Mouse (Mus musculus) v-Abl transformed pro-B cells (cell line): ENCODE results near the gene Grin3a.

Source experiments
- in situ Hi-C, 2 experiments: fragments of 400-800 bp; cut with MboI; formaldehyde crosslinking; loops; one replicate each; pipeline ENCODE4 v1.15.1; 2025; ENCODE audit not compliant: unreplicated experiment in 2 of 2

Grin3a gene

DNA sequence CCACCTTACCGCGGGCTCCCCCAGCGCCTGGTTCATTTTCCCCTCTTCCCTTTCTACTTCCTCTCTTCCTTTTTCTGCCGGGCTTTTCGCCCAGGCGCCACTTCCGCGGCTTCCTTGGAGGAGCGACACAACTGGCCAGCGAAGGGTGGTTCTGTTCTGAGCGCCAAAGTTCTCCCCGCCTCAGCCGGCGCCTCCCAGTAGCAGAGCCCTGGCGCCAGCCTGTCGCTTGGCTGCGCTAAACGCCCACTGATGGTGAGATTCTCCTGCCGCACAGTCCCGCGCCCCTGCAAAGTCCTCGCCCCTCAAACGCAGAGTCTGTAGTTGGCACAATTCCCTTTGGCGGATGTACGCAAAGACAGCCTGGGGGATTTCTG, at the start of gene Grin3a:
Grin3a (minus strand) TSS at position 133 of the 374 bp plus-strand sequence.
- in situ Hi-C loops, result no loop called here

DNA sequence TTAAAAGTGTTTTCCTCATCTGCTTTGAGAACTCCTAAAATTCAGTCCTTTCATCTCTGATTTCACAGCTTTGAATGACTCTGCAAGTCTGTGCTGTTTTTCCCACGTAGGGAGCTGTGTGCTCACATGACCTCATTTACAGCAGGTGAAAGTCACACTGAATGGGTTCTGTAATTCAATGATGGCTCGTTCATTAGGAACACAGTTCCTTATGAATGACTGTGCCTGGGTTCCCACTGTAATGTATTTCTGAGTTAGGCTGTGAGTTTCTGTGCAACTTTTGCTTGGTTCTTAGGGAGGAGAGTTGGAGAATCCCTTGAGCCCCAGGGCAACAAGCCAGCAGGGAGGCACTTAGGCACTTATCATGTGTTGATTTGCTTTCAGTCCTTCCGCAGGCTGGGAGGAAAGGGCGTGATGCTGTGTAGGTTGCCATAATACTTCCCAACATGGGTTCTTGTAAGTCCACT, 46.3 kb upstream of the Grin3a start:
- in situ Hi-C loops, result no loop called here

DNA sequence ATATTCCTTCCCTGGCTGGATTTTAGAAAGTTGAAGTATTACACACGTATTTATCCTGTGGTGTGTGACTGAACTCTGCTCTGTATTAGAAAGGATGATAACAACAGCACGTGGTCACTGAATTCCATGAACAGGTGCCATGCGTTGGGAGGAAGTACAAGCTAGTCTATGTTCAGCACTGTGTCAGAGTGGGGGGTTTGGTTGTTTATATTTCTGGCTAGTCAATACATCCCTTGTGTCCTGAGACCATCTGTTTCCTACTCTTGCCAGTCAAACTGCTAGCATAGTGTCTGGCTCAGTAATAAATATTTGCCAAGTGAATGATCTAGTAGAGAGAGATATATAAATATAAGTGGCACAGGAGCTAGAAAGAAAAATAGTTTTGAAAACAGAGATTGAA, 31.5 kb upstream of the Grin3a start:
- in situ Hi-C loops, result no loop called here

DNA sequence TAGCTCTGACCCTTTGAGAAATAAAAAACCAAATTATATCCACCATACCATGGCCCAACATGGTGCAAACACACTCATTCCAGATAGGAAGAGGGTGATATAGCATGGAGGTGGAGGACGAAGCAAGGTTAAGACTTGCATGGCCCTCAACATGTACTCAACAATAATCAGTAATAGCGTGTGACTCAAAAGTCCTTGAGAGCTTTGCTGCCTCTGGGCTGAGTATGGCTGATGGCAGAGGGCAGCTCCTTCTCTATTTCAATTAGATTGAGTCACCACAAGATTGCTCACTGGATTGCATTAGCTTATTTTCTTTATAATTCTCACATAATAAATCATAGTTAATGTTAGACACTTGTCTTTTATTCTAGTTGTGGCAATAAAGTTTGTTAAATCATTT, 15.1 kb upstream of the Grin3a start:
- in situ Hi-C loops, result no loop called here

DNA sequence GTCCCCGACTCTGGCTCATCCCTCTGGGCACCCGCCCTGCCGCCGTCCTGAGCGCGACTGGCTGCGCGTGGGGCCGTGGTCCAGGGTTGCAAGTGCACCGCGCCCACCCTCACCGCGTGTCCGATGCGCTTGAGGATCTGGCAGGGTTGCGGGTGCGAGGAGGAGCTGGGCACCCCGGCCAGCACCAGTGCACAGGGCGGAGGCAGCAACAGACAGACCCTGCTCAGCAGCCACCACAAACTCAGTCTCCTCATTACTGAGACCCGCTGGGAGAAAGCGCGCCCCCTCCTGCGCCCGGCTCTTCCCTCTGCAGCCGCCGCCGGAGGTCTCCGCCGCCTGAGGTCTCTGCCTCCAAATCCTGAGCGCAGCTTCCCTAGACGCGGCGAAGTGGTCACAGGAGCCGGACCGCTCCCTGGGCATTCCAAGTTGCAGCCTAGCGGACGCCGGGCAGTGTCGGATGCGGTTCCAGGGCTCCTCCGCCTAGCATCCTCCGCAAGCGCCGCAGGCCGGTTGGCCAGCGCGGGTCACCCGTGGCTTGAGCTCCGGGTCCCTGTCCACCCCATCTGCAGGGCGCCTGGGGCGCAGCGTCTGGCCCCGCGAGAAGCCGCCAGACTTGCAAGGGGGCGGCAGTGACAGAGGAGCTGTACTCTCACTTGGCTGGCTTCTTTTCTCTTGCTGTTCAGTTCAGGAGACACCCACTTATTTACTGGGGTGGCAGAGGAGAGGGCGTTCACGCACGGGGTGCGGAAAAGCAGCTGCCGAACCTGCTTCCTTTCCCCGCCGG, 524 bp downstream of the Grin3a start:
- in situ Hi-C loops, result no loop called here

DNA sequence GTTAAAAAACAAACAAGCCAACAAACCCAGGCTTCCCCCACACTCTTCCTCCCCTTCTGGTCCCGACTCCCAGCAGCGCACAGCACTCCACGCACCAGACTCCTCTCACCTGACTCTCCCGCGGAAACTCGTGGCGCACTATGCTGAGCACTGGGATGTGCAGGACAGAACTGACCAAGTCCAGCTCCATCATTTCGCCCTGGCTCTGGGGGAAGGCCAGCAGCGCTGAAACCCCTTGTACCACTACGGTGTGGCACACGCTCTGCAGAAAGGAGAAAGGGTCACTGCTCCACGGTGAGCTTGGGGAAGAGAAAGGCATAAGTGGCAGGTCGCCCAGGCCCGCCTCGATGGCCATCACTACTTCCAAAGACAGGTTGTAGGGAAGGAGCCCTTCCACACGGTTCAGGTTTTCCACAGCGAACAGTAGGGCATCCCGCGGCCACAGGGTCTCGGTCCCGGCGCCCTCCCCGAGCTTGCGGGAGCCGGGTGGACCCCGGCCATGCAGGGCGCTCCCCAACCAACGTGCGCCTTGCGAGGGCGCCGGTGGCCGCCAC, 1.2 kb downstream of the Grin3a start:
- in situ Hi-C loops, result no loop called here

DNA sequence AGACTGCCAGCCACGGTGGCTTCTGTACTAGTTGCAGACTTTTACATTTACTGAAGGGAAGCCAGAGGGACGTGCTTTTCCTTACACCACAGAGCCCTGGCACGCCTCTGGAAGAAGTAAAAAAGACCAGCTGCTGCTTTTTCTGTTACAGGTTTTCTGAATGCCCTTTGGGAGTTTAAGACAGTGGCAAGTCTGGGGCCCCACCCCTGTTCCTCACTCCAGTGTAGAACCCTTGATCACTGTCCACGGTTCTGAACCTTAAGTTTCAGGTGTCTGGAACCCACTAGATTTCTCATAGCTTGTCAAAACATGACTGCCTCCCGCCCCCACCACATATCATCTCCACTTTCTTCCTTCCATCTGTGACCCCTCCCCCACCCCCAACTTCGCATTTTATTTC, 1.8 kb downstream of the Grin3a start:
- in situ Hi-C loops, result no loop called here

DNA sequence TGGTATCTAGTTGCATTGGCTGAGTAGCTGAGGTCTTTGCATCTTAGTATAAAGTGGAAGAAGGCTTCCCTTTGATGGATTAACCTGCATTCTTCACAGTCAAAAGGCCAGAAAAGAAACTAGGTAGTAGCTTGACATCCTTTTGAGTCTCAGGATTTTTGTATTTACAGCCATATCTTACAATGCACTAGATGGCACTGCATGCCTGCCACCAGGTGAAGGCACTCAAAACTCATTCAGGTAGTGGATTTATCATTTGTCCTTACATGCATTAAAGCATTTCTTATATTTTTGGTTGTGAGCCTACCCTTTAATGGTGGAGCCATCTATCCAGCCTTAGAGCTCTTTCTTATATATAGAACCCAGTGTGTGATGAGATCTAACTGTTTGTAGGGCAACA, 13.5 kb downstream of the Grin3a start:
- in situ Hi-C loops, result no loop called here

DNA sequence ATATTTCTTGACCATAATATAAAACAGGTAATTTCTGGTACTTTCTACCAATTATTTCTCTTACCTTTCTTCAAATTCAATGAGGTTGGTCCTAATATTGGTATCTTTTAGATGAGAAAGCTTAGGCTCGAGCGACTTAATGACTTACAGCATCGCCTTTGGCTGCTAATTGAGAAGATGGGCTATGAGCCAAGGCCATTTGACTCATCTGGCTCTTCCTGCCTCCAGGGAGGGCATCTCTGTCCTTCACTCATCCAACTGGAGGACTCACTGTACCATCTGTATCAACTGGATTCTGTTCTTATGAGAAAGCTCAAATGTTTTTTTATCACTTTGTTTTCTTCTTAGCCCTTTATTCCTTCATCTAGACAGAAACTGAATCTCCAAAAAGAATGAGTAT, 31.7 kb downstream of the Grin3a start:
- in situ Hi-C loops, result no loop called here

DNA sequence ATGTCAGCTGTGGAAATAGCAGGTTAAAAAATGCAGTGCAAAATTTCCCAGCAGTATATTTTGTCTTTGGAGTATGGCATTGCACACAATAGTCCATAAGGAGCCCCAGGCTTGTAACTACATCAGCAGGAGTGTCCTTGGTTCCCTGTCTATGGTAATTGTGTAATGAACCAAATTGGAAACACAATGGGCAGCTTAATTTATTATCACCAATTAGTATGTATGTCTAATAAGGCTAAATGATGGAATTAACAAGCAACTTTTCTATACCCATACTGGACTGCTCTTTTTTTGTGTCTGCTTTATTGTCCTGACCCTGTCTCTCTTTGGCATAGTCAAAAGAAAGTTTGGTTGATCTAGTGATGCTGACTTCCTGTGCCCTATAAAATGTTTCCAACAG, 38.8 kb downstream of the Grin3a start:
- in situ Hi-C loops, result no loop called here

DNA sequence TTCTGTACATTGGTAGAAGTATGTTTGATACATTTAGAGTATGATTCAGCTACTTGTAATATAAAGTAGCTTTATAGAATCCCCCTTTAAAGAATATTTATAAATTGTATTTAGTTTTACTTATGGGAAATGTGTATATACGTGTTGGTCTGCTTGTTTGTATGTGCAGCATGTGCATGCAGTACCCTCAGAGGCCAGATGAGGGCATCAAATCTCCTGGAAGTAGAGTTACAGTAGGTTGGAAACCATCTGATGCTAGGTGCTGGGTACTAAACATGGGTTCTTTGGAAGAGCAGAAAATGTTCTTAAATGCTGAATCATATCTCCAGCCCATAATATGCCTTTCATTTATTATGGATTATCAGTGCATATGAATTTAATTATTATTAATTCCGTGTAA, 46.2 kb downstream of the Grin3a start:
- in situ Hi-C loops, result no loop called here

DNA sequence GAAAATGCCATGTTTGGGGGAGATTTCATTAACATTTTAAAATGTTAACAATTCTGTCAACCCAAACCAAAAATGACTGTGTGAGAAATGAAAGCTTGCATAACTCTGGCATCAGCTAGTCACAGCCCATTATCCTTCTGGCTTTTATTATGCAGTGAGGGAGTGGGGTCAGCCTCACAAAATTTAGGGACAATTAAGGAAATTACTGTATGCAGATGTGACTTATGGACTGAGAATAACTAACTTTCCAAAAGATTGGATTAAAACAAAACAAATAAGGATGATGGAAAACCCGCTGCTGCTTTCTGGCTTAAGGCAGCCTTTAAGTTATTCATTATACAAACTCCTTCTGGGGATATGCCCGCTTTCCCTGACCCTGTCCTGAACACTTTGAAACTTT, 56.6 kb downstream of the Grin3a start:
- in situ Hi-C loops, result no loop called here

DNA sequence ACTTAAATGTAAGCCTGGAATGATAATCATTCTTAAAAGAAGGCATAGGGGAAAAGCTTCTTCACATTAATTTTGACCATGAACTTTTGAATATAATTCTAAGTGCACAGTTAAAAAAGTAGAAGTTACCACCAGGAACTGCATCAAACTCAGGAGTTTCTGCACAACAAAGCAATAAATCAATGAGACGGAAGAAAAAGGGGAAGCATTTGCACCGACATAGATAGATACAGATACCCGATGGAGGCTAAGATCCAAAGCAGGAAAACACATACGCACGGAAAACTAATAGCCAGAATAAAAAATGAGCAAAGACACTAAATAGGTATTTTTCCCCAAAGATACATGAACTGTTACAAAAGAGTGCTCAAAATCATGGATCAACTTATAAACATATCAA, 102.7 kb downstream of the Grin3a start:
- in situ Hi-C loops, result no loop called here

DNA sequence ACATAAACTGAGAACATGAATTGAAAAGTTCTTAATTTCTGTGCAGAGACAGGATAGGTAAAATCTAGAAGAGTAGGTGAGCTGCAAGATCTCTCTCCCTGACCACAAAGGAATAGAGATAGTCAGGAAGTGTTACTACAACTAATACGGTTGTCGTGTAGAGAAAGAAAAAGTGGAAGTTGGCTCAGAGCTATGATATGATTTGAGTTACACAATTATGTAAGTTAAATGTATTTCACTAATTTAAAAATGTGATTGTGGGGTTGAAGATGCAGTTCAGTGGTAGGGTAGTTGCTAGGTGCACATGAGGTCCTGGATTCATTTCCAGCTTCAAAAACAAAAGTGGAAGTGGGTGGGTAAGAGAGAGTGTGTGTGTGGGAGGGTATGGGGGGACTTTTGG, 103.6 kb downstream of the Grin3a start:
- in situ Hi-C loops, result no loop called here

DNA sequence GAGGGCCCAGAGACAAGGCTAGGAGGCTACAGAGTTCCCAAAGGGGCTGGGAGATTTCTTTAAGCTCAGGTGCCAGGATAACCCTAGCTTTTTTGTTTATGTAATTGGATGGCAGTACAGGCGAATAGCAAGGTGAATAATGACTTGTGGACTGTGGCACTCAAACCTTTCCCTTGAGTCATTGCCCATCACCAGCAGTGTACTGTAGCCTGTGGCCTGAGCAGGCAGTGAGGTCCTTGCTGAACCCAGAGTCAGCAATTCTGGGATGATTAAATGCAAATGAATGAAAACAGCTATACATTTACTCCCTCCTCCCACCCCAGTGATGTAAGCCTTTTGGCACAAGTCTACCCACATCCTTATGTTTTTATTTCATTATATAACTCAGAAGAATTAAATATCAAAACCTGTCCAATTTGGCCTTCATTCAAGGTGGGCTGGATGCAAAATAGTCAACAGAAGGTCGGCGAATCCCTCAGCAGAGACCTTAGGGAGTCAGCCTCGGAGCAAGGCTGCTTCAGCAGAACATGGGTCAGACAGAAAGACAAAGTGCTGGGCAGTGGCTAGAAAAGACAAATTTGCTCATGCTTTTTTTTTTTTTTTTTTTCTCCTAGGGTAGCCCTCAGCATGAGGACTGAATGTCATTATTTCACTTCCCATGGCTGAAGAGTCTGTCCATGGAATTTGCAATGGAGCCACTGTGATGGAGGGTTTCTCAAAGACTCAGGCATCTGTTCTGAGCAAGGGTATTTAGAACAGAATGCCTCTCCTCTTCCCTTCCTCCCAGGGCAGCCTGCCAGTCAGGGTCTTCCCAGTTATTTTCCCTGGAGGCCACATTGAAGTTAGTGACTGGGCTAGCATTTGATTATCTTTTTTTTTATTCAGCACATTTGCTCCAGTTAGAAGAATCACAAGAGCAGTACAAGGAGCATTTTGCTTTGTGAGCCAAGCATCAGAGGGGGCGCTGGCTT, 104.5 kb downstream of the Grin3a start:
- in situ Hi-C loops, result no loop called here

DNA sequence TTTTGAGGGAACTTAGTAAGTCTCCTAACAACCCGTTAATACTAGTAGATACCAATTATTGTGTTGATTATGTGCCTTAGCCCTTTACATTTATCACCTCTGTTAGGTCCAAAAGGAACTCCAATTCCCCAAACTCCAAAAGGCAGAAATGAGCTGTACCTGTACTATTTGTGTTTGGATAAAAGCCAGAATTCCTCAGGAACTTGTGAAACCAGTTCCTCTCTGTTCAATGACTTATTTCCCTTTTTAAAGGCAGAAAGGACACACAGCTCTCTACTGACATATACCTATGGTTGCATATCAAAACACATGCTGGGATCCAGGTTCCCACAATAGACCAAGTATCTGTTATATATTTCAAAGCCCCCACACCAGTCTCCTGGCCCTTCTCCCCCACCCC, 106.0 kb downstream of the Grin3a start:
- in situ Hi-C loops, result no loop called here

DNA sequence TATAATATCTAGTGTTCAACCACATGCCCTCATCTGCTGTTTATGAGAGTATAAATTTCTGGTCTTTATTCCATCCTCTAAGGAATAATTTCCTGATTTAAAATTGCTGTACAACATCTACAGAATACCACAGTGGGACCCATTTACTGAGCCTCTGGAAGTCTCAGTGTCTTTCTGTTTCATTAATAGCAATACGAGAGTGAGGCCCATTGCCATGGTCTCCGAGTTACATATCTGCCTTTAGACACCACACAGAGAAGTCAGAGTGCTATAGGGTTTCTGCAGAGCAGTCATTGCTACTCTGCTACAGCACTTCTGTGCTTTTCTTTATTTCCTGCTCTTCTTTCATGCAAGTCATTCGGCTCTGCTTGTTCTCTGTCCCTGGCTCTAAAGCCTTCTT, 116.2 kb downstream of the Grin3a start:
- in situ Hi-C loops, result no loop called here

DNA sequence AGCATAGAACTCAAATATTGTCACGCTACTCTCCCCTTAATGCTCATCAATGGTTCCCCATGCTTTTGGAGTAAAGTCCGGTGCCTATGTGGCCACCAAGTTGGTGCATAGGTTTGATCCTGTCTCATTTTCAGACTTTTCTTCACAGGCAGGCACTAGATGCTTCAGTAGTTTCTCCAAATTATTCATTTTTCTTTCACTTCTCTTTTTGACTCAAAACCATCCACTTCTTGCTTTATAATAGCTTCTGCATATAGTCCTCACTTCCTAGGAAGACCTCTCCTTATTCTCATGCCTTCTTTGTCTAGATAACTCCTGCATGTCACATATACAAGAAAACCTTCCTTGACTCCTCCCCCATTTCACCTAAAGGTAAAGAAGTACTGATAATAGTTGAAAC, 121.6 kb downstream of the Grin3a start:
- in situ Hi-C loops, result no loop called here

DNA sequence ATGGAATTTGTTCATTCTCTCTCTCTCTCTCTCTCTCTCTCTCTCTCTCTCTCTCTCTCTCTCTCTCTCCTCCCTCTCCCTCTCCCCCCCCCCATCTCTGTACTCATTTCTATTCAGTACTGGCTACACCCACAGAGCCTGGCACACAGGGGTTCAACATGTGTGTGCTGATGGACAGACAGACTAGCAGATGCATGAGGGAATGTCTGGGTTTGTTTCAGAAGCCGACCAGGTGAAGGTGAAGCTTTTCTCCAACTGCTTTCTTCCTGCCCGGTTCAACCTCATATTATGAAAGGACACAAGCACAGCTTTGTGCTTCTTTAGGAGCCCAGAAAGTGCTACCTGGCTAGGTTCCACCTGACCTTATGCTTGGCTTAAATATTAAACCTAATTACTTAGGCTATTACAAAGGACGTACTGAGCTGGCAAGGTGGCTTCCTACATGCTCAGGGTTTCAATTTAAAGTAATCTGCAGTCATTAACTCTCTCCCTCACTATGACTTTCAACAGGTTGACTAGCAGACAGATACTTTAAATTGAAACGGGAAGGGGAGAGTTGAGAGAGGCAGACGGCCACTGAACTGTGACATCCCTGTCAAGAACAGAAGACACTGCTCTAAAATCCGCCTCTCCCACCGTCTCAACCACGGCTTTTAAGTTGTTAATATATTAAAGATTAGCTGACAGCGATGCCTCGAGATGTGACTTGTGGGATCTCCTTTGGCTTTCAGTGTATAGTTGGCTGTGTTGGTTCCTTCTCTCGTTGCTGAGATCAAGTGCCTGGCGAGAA, 153.9 kb downstream of the Grin3a start:
- in situ Hi-C loops, result no loop called here

DNA sequence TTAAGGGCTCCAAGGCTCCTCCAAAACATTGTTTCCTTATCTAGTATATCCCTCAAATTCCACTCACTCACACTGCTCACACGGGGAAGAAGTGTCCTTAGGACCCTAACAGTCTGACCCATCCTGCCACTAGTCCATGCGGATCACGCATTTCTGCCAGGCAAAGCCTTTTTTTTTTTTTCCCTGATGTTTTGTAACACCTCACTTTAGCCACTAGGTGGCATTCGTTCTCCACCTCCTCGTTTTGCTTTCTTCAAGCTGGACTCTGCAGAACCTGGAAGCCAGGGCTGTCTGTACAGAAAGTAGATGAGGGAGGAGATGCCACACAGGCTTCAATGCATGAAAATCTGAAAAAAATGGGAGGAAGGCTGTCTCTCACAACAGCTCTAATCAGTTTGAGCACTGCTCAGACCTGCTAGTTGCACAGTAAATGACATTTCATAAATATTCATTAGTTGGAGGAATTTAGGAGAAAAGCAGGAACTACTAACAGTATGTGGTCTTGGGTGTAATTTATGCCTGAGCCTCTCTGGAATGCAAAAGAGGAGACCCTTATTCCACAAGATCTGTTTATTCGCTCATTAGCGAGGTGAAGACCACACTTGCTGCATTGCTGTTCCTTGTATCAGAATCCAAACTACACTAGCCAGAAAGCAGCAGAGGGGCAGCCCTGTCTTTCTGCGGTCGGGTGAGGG, 156.8 kb downstream of the Grin3a start:
- in situ Hi-C loops, result no loop called here
